Mouse (Mus musculus): ENCODE measurements around the gene Magix. TPM values are rescaled to one million over a fixed set of nuclear protein-coding genes. Genes with fewer than 3 reads are reported as not detected.
"Not testable (repeated sequence)": the region's sequence is repeated elsewhere in the genome, so short reads cannot be mapped to it uniquely, and the experiment has no call there.

Magix gene
- polyA plus RNA-seq, 1 experiment from 2014 or later: 0.45 TPM

GRCm38 (mm10) chrX:7716058-7716457 is 35.0 kb upstream of the Magix start:
- not testable (repeated sequence) for H3K27ac ChIP-seq (ENCODE audit: low read length); H3K27me3 ChIP-seq (ENCODE audit: control insufficient read depth, insufficient read depth, low read depth, low read length); H3K4me1 ChIP-seq (replicated peaks; ENCODE audit: control insufficient read depth, insufficient read depth, low read length); H3K9me3 ChIP-seq (ENCODE audit: control insufficient read depth, low read length); H3K4me2 ChIP-seq (ENCODE audit: low read depth, low read length); H3K36me3 ChIP-seq (ENCODE audit: control insufficient read depth, insufficient read depth, low read length); H3K4me3 ChIP-seq (ENCODE audit: low read length); H3K9ac ChIP-seq (ENCODE audit: low read length); ATAC-seq (ENCODE audit: low read depth)
- 41% methylated on average over 1 of the region's 1 CpGs for WGBS

GRCm38 (mm10) chrX:7714135-7714899 is 33.3 kb upstream of the Magix start, which contains the start of gene Wdr45:
Gene Wdr45 (plus strand): TSS chrX:7714333.
- ATAC-seq (ENCODE audit: low read depth): peak; percentile 97
- H3K9me3 ChIP-seq (ENCODE audit: control insufficient read depth, low read length); H3K4me1 ChIP-seq (replicated peaks; ENCODE audit: control insufficient read depth, insufficient read depth, low read length); H3K36me3 ChIP-seq (ENCODE audit: control insufficient read depth, insufficient read depth, low read length); H3K27me3 ChIP-seq (ENCODE audit: control insufficient read depth, insufficient read depth, low read depth, low read length): not testable (repeated sequence)
- peak within 1 kb of the TSS; percentile 56 for H3K9ac ChIP-seq (ENCODE audit: low read length)
- H3K4me2 ChIP-seq (ENCODE audit: low read depth, low read length): peak within 1 kb of the TSS; percentile 51
- peak within 1 kb of the TSS; percentile 45 for H3K4me3 ChIP-seq (ENCODE audit: low read length)
- WGBS: 8% methylated on average over 24 of the region's 60 CpGs
- 0 out of 2 replicates have a peak within 1 kb of the TSS, but pooled peaks have one; percentile 43 for H3K27ac ChIP-seq (ENCODE audit: low read length)

GRCm38 (mm10) chrX:7713764-7714134 is 32.7 kb upstream of the Magix start:
- not testable (repeated sequence) for H3K27me3 ChIP-seq (ENCODE audit: control insufficient read depth, insufficient read depth, low read depth, low read length); H3K4me1 ChIP-seq (replicated peaks; ENCODE audit: control insufficient read depth, insufficient read depth, low read length); H3K9me3 ChIP-seq (ENCODE audit: control insufficient read depth, low read length); H3K36me3 ChIP-seq (ENCODE audit: control insufficient read depth, insufficient read depth, low read length)
- Histone ChIP-seq H3K4me3 (ENCODE audit: low read length) (peak overlapping the region; percentile 45), H3K27ac (ENCODE audit: low read length) (0 out of 2 replicates have a peak overlapping the region, but pooled peaks have one; percentile 43), H3K4me2 (ENCODE audit: low read depth, low read length) (peak overlapping the region; percentile 51), H3K9ac (ENCODE audit: low read length) (peak overlapping the region; percentile 56)
- 24% methylated on average over 5 of the region's 12 CpGs for WGBS
- peak; percentile 18; the same call in 1 of the 2 replicates for ATAC-seq (ENCODE audit: low read depth)

GRCm38 (mm10) chrX:7696954-7697381 is 15.9 kb upstream of the Magix start, which contains the start of gene Gpkow:
Gene Gpkow (plus strand): TSS chrX:7697131.
- H3K4me1 ChIP-seq (replicated peaks; ENCODE audit: control insufficient read depth, insufficient read depth, low read length): no peaks in the 10 kb centered on the region; the same call in 1 of the 2 replicates
- 6% methylated on average over 33 of the region's 33 CpGs for WGBS
- no peaks in the 10 kb centered on the region for H3K9me3 ChIP-seq (ENCODE audit: control insufficient read depth, low read length)
- H3K27ac ChIP-seq (ENCODE audit: low read length): peak within 1 kb of the TSS; percentile 17; the same call in 1 of the 2 replicates
- H3K4me3 ChIP-seq (ENCODE audit: low read length): peak within 1 kb of the TSS; percentile 67
- H3K4me2 ChIP-seq (ENCODE audit: low read depth, low read length): peak within 1 kb of the TSS; percentile 61
- H3K27me3 ChIP-seq (ENCODE audit: control insufficient read depth, insufficient read depth, low read depth, low read length): no peaks in the 10 kb centered on the region
- ATAC-seq (ENCODE audit: low read depth): peak; percentile 96
- peaks cover 2% of the 10 kb centered on the region for H3K36me3 ChIP-seq (ENCODE audit: control insufficient read depth, insufficient read depth, low read length)
- peak within 1 kb of the TSS; percentile 73 for H3K9ac ChIP-seq (ENCODE audit: low read length)

GRCm38 (mm10) chrX:7696520-7696919 is 15.5 kb upstream of the Magix start:
- ATAC-seq (ENCODE audit: low read depth): peak; percentile 8
- WGBS: 26% methylated on average over 6 of the region's 6 CpGs

GRCm38 (mm10) chrX:7692862-7693261 is 11.8 kb upstream of the Magix start:
- Histone ChIP-seq H3K27me3 (ENCODE audit: control insufficient read depth, insufficient read depth, low read depth, low read length) (no peaks in the 10 kb centered on the region), H3K4me2 (ENCODE audit: low read depth, low read length) (no peak overlapping the region), H3K36me3 (ENCODE audit: control insufficient read depth, insufficient read depth, low read length) (no peaks in the 10 kb centered on the region), H3K9me3 (ENCODE audit: control insufficient read depth, low read length) (no peaks in the 10 kb centered on the region), H3K27ac (ENCODE audit: low read length) (no peak overlapping the region), H3K4me1 (replicated peaks; ENCODE audit: control insufficient read depth, insufficient read depth, low read length) (no peaks in the 10 kb centered on the region), H3K9ac (ENCODE audit: low read length) (no peak overlapping the region), H3K4me3 (ENCODE audit: low read length) (no peak overlapping the region)
- ATAC-seq (ENCODE audit: low read depth): no peak
- WGBS: 29% methylated on average over 4 of the region's 4 CpGs

More at GRCm38 (mm10) chrX:7696520-7696919, 15.5 kb upstream of the Magix start:
- Histone ChIP-seq H3K27me3 (ENCODE audit: control insufficient read depth, insufficient read depth, low read depth, low read length) (no peaks in the 10 kb centered on the region), H3K9ac (ENCODE audit: low read length) (peak overlapping the region; percentile 28; the same call in 1 of the 2 replicates), H3K4me1 (replicated peaks; ENCODE audit: control insufficient read depth, insufficient read depth, low read length) (no peaks in the 10 kb centered on the region; the same call in 1 of the 2 replicates), H3K4me3 (ENCODE audit: low read length) (peak overlapping the region; percentile 31), H3K9me3 (ENCODE audit: control insufficient read depth, low read length) (no peaks in the 10 kb centered on the region), H3K4me2 (ENCODE audit: low read depth, low read length) (peak overlapping the region; percentile 40; the same call in 1 of the 2 replicates), H3K36me3 (ENCODE audit: control insufficient read depth, insufficient read depth, low read length) (peaks cover 2% of the 10 kb centered on the region), H3K27ac (ENCODE audit: low read length) (no peak overlapping the region)

GRCm38 (mm10) chrX:7690486-7690885 is 9.4 kb upstream of the Magix start:
- Histone ChIP-seq H3K9ac (ENCODE audit: low read length) (no peak overlapping the region), H3K4me3 (ENCODE audit: low read length) (no peak overlapping the region), H3K27me3 (ENCODE audit: control insufficient read depth, insufficient read depth, low read depth, low read length) (no peaks in the 10 kb centered on the region), H3K9me3 (ENCODE audit: control insufficient read depth, low read length) (no peaks in the 10 kb centered on the region), H3K4me1 (replicated peaks; ENCODE audit: control insufficient read depth, insufficient read depth, low read length) (no peaks in the 10 kb centered on the region), H3K36me3 (ENCODE audit: control insufficient read depth, insufficient read depth, low read length) (no peaks in the 10 kb centered on the region), H3K27ac (ENCODE audit: low read length) (peak overlapping the region; percentile 57; the same call in 1 of the 2 replicates), H3K4me2 (ENCODE audit: low read depth, low read length) (no peak overlapping the region)
- WGBS: 30% methylated on average over 3 of the region's 3 CpGs
- ATAC-seq (ENCODE audit: low read depth): peak; percentile 90

- Histone ChIP-seq H3K36me3 (ENCODE audit: control insufficient read depth, insufficient read depth, low read length) (no peaks in the 10 kb centered on the region), H3K9ac (ENCODE audit: low read length) (no peak overlapping the region), H3K4me2 (ENCODE audit: low read depth, low read length) (no peak overlapping the region), H3K4me1 (replicated peaks; ENCODE audit: control insufficient read depth, insufficient read depth, low read length) (no peaks in the 10 kb centered on the region), H3K9me3 (ENCODE audit: control insufficient read depth, low read length) (no peaks in the 10 kb centered on the region), H3K27ac (ENCODE audit: low read length) (no peak overlapping the region), H3K27me3 (ENCODE audit: control insufficient read depth, insufficient read depth, low read depth, low read length) (no peaks in the 10 kb centered on the region), H3K4me3 (ENCODE audit: low read length) (no peak overlapping the region)
- ATAC-seq (ENCODE audit: low read depth): no peak
- WGBS: 84% methylated on average over 2 of the region's 2 CpGs
Measured at GRCm38 (mm10) chrX:7688321-7688720, 7.3 kb upstream of the Magix start.

GRCm38 (mm10) chrX:7680057-7680412 is 1.0 kb downstream of the Magix start:
- peak overlapping the region; percentile 59 for H3K9ac ChIP-seq (ENCODE audit: low read length)
- no peak for ATAC-seq (ENCODE audit: low read depth)

More at GRCm38 (mm10) chrX:7680057-7680412, 1.0 kb downstream of the Magix start:
- Histone ChIP-seq H3K4me2 (ENCODE audit: low read depth, low read length) (peak overlapping the region; percentile 56), H3K36me3 (ENCODE audit: control insufficient read depth, insufficient read depth, low read length) (no peaks in the 10 kb centered on the region), H3K4me3 (ENCODE audit: low read length) (peak overlapping the region; percentile 37), H3K9me3 (ENCODE audit: control insufficient read depth, low read length) (no peaks in the 10 kb centered on the region), H3K27ac (ENCODE audit: low read length) (no peak overlapping the region), H3K4me1 (replicated peaks; ENCODE audit: control insufficient read depth, insufficient read depth, low read length) (no peaks in the 10 kb centered on the region), H3K27me3 (ENCODE audit: control insufficient read depth, insufficient read depth, low read depth, low read length) (no peaks in the 10 kb centered on the region)
- WGBS: 28% methylated on average over 10 of the region's 12 CpGs

Measured in lung, embryonic 16.5 days (tissue).